Mouse (Mus musculus) adrenal gland, postnatal 14 days (tissue): ENCODE results near the gene Ptprk. TPM values are rescaled to one million over a fixed set of nuclear protein-coding genes. Genes with fewer than 3 reads are reported as not detected.

Experiments used
- DNase-seq: peaks from one replicate; pipeline ENCODE4 v3.0.0; 2021; ENCODE audit warnings: mixed read lengths
- total RNA-seq: library from RNA; stranded (reverse); gene quantifications from 2 replicates; pipeline ENCODE4 v1.2.3, GENCODE M21; 2021

The Ptprk gene
- total RNA-seq, 1 experiment from 2014 or later = 23.3 TPM

GRCm38 (mm10) chr10:28297531-28297930 is 222.9 kb downstream of the Ptprk start:
- no peak for DNase-seq

GRCm38 (mm10) chr10:28299207-28299606 is 224.6 kb downstream of the Ptprk start:
- DNase-seq = no peak

DNA sequence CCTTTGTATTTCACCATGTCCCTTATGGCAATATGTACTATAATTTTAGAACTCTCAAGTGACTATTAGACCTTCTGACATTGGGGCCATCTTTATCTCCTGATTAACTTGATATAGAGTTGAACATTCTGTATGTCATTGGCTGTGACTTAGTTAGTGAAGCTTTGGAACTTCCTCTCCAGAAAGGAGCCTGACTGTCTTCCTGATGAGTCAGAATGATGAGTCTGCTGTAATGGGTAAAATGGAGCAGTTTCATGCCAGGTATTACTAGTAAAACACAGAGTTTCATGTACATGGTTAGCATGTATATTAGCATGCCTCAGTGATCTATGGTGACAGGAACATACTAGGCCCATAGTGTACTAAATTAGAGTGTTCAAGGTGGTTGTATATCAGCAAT is 229.2 kb downstream of the Ptprk start:
- no peak for DNase-seq

- DNase-seq = no peak
These were observed 229.8 kb downstream of the Ptprk start for GRCm38 (mm10) chr10:28304292-28304875.

DNA sequence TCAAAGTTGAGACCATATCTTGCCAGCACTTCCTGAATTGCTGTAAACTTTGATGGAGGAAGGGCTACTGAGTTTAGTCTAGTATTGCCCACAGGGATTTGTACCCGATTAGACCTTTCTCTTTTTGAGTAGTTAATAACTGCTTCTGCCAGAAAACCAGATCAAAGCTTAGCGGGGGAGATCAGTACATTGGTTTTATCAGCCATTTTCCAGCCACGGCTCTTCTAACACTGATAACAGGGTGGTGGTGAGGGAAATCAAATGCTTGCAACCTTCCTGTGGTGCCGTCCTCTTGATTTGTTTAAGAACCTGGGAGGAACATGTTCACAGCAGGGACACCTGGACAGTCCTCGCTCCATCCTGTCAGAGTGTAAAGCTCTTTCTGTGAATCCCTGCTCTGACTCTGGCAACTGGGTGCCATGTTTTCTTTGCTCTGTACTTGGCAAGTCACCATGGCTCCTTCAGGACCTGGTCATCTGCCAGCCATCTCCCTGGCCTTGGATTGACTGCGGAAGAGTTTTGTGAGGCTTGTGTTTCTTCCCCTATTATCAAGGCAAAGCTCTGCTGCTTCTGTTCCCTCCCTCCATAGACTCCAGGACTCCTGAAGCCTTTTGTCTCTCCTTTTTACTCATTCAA is 231.9 kb downstream of the Ptprk start:
- no peak for DNase-seq

- no peak for DNase-seq
These were observed 236.7 kb downstream of the Ptprk start for GRCm38 (mm10) chr10:28311369-28311768.

DNA sequence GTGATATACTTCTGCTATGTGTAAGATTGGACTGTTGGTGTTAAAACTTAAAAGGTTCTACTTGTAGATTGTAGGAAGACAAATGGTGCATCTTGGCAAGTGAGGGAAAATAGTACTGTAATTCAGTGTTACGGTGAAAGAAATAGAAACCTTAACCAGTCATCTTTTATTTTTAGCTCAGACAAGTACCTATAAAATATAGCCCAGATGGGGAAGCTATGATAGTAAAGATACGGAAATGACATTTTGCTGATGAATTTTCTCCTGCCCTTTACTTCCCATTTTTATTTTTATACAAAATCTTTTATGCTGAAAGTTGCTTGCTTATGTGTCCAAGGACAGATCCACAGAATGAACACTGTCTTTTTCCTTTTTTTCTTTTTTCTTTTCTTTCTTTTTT is 248.4 kb downstream of the Ptprk start:
- DNase-seq = no peak

DNA sequence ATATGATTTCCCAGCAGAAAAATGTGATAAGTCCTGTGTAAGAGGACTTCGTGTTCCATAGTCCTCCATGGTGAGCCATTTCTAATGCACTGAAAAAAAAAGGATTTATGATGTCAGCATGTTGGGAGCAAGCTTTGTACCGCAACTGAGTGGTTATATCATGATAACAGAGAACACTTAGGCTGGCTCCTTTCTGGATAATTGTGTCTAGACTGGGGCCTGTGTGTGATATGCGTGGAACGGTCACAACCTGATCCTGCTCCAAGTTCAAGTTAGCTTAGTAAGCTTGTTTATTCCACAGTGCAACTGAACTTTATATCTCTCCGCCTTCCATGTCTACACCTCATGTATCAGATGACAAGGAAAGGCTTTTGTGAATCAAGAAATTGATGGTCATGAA is 260.6 kb downstream of the Ptprk start:
- no peak for DNase-seq

- no peak for DNase-seq
These were observed 263.9 kb downstream of the Ptprk start for GRCm38 (mm10) chr10:28338536-28338935.

- peak; percentile 36 for DNase-seq
These were observed 270.6 kb downstream of the Ptprk start for GRCm38 (mm10) chr10:28345196-28345681.

DNA sequence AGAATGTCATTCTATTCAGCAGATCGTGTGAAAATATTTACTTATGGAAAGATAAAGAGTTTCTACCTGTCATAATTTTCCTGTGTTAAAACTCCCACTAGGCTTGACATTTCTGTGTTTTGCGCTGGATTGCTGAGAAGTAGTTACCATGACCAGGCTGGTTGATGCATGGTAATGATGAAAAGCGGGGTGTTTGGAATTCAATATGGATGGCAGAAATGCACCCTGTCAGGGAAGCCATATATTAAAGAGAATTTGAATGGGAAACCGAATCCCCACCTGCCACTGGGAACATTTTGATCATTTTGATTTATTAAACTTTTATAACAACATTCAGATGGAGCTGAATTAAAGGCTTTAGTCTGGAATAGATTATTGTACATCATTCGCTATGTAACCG is 290.7 kb downstream of the Ptprk start:
- DNase-seq = no peak

- DNase-seq = no peak
These were observed 291.6 kb downstream of the Ptprk start for GRCm38 (mm10) chr10:28366065-28366677.

DNA sequence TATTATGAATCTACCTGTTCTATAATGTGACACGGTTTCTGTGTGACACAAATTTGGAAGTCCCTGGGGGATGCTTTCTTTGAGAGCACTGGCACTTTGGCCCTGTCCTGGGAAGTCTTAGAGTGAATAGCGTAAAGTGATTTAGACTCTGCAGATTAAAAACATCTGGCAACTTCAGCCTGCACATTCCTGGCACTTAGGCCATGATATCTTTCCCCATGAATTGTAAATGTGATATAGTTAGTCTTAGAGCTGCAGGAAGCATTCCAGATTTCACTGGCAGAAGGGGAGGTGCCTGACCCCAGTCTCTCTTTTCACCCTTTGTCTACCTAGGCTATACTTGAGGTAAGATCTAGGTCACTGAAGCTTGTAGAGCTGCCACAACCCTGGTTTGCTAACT is 295.2 kb downstream of the Ptprk start:
- no peak for DNase-seq

DNA sequence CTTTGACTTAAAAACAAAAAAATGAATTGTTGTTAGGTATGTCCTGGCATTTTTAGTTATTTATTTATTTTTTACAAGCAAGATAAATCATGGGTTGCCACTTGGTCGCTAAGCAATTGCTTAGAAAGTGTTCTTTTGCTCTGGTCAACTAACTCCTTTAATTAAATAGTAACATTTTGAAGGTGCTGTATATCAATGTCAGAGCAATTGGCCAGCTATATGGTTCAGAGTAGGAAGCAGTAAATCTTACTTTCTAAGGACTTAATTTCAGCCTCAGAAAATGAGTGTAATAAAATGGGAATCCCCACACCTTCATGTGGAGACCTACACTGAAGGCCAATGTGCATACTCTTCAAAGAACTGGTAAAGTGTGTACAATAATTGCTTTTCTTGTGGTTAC is 300.3 kb downstream of the Ptprk start:
- no peak for DNase-seq

DNA sequence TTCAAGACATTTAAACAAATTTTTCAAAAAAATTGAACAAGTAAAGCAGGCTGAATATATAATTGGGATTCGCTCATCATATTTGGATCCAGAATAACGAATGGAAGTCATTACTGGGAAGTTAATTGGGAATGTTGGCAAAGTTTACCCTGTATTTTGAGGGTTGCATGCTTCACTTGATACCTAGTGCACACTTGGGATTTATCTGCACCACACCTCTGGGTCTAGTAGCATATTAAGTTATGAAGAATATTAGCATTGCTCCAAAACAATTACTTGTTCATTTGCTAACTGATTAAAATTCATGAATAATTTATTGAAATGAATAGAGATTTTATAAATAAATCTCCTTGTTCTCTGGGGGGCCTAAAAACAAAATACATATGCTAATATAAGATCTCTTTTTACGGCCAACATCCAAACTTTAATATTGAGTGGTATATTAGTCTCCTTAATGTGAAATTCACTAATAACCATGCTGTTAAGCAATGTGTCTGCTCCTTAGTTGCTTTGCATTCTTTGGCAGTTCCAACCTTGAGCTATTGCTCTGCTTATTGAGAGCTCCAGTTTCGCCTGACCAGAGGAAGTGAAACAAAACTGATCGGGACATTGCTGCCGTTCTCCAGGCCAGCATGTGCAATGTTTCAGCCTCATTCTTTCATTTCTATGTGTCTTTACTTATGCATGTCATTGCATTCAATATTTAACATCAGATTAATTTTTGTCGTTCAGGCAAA is 305.3 kb downstream of the Ptprk start:
- DNase-seq = no peak

GRCm38 (mm10) chr10:28387563-28388222 is 313.1 kb downstream of the Ptprk start:
- DNase-seq = no peak

- no peak for DNase-seq
These were observed 316.5 kb downstream of the Ptprk start for GRCm38 (mm10) chr10:28391168-28391567.

DNA sequence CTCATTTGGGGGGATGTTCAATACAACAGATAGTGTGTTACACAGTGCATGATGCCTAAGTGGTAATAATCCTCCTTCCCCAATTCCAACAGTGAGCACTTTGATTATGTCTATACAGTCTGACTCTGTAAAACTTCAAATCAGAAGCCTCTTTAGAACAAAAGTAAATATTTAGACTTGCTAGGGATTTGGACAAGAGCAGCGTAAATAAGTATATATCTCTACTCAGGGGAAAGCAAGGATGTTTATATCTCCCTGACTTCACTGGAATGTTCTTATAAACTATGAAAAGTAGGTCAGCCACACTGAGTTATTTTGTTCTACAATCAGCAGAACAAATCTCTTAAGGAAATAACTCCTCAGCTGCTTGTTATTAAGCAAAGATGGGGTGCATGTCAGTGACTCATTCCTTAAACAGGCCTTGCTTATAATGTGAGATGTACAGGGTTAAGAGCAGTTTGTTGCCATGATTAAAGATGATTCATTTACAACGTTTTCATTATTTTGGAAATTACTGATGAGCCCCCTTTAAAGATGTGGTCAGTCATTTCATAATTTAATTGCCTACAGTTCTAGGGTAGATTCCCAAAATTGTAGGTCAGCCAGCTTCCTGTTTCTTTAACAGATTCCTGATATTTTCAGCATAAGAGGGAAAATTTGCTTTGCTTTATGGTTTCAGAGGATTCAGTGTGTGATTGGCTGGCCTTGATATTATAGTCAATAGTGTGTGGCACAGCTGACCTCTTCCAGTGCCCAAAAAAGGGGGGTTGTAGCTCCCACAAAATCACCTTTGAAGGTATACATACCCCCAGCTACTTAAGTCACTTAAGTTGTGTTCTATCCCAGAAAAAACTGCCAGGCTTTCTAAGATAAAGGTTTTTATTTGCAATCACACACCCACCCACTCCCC is 321.2 kb downstream of the Ptprk start:
- DNase-seq = no peak

- DNase-seq = no peak
These were observed 321.9 kb downstream of the Ptprk start for GRCm38 (mm10) chr10:28396520-28396915.

DNA sequence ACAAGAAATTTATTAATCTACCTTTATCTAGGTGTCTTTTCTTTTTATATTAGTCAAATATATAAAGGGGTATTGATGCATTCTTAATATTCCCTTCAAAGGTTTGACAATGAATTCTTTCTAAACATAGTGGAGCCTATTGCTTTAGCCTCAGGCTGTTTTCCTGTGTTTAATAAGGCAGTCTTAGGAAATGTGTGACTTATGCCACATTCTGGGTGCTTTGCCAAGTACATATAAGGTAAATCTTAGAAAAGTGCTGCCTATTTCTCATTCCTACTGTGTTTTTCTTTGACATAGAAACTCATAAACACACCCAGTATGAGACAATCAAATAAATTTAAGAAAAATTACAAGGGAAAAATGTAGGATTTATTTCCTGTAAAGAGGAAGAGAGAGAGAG is 327.2 kb downstream of the Ptprk start:
- no peak for DNase-seq

DNA sequence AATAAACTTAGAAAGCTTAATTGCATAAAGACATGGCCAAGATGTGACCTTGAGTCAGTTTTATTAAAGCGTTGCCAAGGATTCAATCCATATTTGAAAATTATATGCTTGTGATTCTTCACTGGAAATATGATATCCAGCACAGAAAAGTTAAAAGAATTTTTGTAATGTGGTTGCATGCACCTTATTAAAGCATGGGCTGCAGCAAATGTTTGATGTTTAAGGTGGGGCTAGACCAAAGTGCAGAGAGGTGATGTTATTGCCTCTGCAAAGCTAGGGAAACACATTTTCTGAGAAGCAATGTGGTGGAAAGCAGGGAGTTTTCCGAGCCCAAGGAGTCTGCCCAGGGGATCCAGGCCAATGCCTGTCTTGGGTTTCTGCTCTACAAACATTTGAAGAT is 334.4 kb downstream of the Ptprk start:
- DNase-seq = no peak
